Mouse (Mus musculus): ENCODE measurements at regions not wholly inside any gene's neighbourhood (a gene's known extent, or its start where the extent isn't known, plus 50 kb on each side); places are given as distances from the start of the nearest gene placed in this dataset.

DNA sequence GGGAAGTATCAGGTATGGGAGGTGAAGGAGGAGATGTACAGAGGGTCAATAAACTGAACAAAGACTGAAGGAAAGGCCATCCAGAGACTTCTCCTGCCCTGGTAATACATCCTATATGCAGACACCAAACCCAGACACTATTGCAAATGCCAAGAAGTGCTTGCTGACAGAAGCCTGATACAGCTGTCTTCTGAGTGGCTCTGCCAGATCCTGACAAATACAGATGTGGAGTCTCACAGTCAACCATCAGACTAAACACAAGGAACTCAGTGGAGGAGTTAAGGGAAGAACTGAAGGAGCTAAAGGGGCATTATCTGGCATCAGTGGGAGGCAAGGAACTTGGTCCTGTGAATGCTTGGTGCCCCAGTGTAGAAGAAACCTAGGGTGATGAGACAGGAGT, 557.1 kb downstream of the Speer2 start:
- no peak overlapping the region for H3K4me3 ChIP-seq (replicated peaks)
- H3K4me2 ChIP-seq (replicated peaks), result no peak overlapping the region
- no peak overlapping the region for H3K9ac ChIP-seq
- H3K27ac ChIP-seq, result no peak overlapping the region
- no peak for ATAC-seq
- H3K4me1 ChIP-seq (replicated peaks), result no peaks in the 10 kb centered on the region
- no peaks in the 10 kb centered on the region for H3K36me3 ChIP-seq
- no peaks in the 10 kb centered on the region for H3K9me3 ChIP-seq
- H3K27me3 ChIP-seq (replicated peaks), result no peaks in the 10 kb centered on the region

DNA sequence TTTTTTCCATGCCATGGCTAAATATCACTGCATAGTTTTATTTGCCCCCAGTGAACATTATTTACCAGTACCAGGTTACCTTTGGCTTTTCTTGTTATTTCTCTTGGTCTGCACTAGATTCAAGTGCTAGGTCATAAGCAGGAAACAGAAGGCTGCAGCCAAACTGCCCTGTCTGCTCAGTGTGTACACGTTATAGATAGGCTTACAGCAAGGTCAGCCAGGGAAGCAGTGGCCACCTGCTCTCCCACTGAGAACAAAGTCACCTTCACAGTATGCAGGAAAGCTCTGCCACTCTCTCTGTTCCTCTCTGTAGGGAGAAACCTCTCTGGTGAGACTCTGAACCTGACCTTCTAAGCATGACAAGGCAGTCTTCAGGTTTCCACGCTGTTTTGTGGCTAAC, 561.0 kb downstream of the Speer2 start:
- no peaks in the 10 kb centered on the region for H3K36me3 ChIP-seq
- H3K9me3 ChIP-seq, result no peaks in the 10 kb centered on the region
- H3K4me2 ChIP-seq (replicated peaks), result no peak overlapping the region
- no peaks in the 10 kb centered on the region for H3K4me1 ChIP-seq (replicated peaks)
- no peak overlapping the region for H3K27ac ChIP-seq
- H3K4me3 ChIP-seq (replicated peaks), result no peak overlapping the region
- peak; percentile 39; the same call in 1 of the 2 replicates for ATAC-seq
- no peak overlapping the region for H3K9ac ChIP-seq
- no peaks in the 10 kb centered on the region for H3K27me3 ChIP-seq (replicated peaks)
- 34% methylated on average over 2 of the region's 2 CpGs for WGBS

Measured in intestine, embryonic 15.5 days (tissue).